Mouse (Mus musculus) heart, postnatal 14 days (tissue): ENCODE data around the gene Mvp. TPM values are rescaled to one million over a fixed set of nuclear protein-coding genes. Genes with fewer than 3 reads are reported as not detected.

Experiments used
- DNase-seq, 2 experiments: peaks; one replicate each; pipeline ENCODE4 v3.0.0; 2021 to 2022
- intact Hi-C: fragments of 180-260 bp; cut with DNase I; formaldehyde crosslinking; loops from one replicate; pipeline ENCODE4 v1.15.1; 2025
- total RNA-seq, 2 experiments: library from RNA; stranded (reverse); gene quantifications; 2 replicates each; pipeline ENCODE4 v1.2.3; 2021

Gene Mvp
- total RNA-seq, 2 experiments from 2014 or later: 44.6 to 45.9 TPM

DNA sequence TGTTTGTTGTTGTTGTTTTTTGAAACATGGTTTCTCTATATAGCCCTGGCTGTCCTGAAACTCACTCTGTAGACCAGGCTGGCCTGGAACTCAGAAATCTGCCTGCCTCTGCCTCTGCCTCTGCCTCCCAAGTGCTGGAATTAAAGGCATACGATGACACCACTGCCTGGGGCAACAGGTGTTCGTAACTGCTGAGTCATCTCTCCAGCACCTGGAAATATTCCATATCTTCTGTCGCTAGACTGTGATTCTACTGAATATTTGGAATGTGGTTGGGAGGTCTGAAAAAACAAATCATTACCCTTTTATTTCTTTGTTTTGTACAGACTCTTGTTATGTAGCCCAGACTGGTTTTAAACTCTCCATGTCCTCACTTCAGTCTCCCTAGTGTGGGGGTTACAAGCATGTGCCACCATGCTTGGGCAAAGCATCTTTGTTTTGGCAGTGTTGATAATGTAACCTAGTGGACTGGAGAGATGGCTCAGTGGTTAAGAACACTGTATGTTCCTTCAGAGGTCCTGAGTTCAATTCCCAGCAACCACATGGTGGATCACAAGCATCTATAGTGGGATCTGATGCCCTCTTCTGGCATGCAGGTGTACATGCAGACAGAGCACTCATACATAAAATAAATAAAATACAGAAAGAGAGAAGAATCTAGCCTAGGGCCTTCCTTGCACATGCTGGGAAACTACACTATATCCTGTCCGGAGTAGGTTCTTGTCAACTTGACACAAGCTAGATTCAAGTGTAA, 10.1 kb downstream of the Mvp start:
- no peak for DNase-seq
- intact Hi-C loops: no loop called here

GRCm38 (mm10) chr7:127003620-127004019, 10.8 kb downstream of the Mvp start:
- DNase-seq: no peak
- intact Hi-C loops: no loop called here

GRCm38 (mm10) chr7:126999568-126999967, 14.9 kb downstream of the Mvp start:
- no peak for DNase-seq

DNA sequence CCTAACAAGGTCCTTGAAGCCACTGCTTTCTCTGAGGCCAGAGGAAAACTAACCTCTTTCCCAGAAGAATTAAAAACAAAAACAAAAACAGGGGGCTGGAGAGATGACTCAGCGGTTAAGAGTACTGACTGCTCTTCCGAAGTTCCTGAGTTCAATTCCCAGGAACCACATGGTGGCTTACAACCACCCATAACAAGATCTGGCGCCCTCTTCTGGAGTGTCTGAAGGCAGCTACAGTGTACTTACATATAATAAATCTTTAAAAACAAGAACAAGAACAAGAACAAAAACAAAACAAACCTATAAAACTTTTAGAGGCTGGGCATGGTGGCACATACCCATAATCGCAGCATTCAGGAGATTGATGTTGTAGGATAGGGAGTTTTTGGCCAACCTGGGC, 18.0 kb downstream of the Mvp start:
- no peak for DNase-seq
- intact Hi-C loops: no loop called here

More at GRCm38 (mm10) chr7:126999568-126999967, 14.9 kb downstream of the Mvp start:
- intact Hi-C loops: no loop called here

- intact Hi-C loops: no loop called here
- DNase-seq: no peak
Observed at GRCm38 (mm10) chr7:126988816-126989215, 25.6 kb downstream of the Mvp start.

DNA sequence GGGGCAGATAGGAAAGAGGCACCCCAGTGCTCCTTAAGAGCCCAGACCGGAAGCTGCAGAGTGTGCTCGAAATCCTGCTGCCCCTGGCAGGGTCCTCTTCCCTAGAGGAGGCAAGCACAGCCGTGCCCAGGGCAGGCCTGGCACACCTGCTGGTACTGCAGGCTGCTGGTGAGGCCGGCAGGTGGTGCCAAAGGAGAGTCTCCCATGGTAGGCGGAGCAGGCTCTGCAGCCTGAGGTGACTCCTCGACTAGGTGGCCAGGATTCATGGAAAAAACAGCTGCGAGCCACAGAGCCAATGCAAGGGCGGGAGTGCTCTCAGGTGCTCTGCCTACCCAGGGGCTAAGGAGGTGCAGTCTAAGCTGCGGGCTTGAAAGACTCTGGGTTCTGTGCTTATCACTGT, 28.1 kb downstream of the Mvp start:
- intact Hi-C loops: loop anchor here (2.0 kb wide), 1 partner anchor 118 kb away; no protein-coding TSS in a partner anchor

DNA sequence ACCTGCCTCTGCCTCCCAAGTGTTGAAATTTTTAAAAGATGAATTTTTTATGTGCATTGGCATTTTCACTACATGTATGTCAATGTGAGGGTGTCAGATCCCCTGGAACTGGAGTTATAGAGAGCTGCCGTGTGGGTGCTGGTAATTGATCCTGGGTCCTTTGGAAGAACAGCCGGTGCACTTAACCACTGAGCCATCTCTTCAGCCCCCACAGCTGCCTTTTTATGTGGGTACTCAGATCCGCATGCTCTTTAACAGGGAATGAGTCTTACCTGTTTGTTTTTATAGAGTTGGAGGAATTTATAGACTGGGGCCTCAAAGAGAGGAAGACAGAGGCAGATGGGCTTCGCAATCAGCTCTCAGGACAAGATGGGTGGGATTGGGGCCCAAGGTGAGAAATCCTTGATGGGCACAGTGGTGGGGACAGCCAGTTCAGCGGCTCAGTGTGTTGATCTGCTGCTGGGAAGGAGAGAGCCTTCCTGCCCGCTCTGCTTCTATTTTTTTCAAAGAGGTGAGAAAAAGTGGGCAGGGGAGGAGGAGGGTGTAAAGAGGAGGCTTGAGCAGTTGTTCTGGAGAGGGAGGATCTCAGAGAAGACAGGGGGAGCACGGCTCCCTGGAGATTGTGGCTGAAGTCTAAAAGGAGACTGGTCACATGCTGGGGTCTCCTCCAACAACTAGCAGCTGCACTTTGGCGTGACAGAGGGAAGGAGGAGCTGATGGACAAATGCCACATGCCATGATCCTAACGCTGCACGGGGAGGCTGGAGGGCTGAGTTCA, 29.6 kb downstream of the Mvp start:
- intact Hi-C loops: no loop called here

More for the DNA sequence above, 28.1 kb downstream of the Mvp start:
- peak; percentile 36 to 62 for DNase-seq

GRCm38 (mm10) chr7:126983113-126983512, 31.3 kb downstream of the Mvp start:
- intact Hi-C loops: no loop called here
- DNase-seq: no peak

More for the DNA sequence above, 29.6 kb downstream of the Mvp start:
- peak in 1 of 2 experiments; percentile 44 for DNase-seq

GRCm38 (mm10) chr7:126982054-126982453, 32.4 kb downstream of the Mvp start:
- no peak for DNase-seq
- intact Hi-C loops: no loop called here

- no peak for DNase-seq
- intact Hi-C loops: no loop called here
Observed at GRCm38 (mm10) chr7:126981601-126982000, 32.8 kb downstream of the Mvp start.

DNA sequence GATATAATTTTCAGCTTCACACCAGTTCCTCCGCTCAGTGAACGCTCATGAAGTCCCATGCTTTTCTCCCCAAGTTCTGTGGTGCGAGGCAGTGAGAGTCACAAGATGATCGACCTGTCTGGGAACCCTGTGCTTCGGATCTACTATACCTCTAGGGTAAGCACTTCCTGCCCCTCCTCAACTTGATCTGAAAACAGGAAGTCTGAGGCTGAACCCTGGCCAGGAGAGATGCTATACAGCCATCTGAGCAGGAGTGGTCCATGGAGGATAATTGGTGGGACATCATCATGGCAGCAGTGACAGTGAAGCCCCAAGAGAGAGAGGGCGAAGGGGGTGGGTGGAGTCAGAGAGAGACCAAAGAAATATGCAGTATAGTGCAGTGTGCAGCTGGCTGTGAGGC, 35.6 kb downstream of the Mvp start:
- intact Hi-C loops: no loop called here
- no peak for DNase-seq

DNA sequence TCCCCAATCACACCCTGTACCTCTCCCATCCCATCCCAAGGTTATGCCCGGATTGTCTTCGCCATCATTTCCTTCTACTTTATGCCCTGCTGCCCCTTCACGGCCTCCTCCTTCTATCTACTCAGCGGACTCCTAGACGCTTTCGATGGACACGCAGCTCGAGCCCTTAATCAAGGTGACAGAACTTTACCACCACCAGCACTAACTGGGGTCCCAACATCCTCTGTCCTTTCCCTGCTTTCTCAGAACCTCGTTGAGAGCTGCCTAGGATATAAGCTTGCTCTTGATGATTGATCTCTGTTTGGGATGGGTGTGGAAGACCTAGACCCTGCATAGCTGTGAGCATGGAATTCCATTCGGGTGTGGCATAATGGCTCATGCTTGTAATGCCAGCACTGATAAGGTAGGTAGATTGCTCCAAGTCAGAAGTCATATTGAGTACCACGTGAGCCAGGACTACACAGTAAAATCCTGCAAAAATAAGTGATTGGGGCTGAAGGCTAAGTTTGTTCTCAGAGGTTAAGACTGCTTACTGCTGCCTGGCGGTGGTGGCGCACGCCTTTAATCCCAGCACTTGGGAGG, 37.5 kb downstream of the Mvp start:
- intact Hi-C loops: loop anchor here (2.0 kb wide), 2 partner anchors 26 to 38 kb away; partner anchors contain the start of genes Mvp and Sez6l2
- no peak for DNase-seq

DNA sequence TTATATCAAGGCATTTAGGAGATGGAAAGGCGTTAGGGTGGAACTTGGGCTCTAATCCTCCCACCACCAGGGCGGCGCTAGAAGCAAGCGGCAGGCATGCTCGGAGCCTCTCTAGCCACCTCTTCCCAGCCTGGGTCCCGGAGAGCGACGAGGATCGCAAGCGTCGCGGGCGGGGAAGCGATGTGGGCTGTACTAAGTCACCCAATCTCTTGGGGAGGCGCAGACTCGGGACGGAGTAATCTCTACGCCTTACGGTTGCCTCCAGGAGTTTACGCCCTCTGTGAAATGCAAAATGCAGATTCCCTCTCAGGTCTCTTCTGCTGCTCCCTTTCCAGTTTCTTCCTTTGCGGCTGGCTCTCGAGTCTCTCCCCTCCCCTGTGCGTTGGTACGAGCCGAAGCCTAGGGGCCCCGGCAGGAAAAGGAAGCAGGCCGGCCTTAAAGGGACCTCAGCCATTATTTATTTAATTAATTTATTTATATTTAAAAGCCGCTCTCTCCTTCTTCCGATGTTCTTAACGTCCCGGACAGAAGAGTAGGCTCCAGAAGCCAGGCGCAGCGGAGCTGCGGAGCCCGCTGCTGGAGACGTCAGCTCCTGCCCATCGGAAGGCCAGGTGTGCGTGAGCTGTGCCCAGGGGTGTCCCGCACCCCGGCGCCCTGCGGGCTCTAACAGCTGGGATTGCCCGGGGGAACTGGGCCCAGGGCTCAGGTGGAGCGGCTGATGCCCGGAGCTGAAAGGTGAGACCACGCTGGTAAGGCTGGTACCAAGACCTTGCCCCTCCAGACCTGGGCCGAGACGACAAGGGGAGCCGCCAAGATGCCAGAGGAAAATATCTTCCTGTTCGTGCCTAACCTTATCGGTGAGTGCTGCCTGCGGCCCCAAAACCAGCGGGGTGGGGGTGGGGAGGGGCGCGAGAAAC, 38.2 kb downstream of the Mvp start, which contains the start of gene Cdiptos:
Gene Cdiptos, minus strand, starts transcription at position 149 of the 917 bp plus-strand sequence.
- peak; percentile 97 to 98 for DNase-seq

DNA sequence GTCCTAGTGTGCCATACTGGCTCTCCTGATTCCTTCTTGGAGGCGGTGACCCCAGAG, 38.7 kb downstream of the Mvp start, which contains the start of gene Cdipt:
Gene Cdipt, plus strand, starts transcription at position 22 of the 57 bp plus-strand sequence.
- DNase-seq: no peak
- intact Hi-C loops: no loop called here

More for the DNA sequence above, 38.2 kb downstream of the Mvp start, which contains the start of gene Cdiptos:
- intact Hi-C loops: loop anchor here (2.0 kb wide), 2 partner anchors 25 to 39 kb away; partner anchors contain the start of genes Mvp and Sez6l2

DNA sequence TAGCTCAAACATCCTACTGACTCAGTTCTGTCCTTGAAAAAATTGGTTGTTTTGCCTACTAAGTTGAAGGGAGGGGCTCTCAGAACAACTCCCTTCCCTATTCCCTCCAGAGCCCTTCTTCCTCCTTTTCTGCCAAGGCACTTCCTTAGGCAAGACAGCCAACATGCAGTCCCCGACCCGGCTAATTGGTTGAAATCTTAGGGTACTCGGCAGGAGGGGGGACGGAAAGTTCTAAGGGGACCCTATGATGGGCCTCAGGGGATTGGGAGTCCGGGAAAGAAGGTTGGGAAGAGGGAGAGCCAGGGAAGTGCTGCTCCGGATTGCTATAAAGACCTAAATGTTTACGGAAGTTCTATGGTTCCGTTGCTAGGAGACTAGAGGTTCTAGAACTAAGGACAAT, 38.9 kb downstream of the Mvp start:
- peak; percentile 44 to 45 for DNase-seq
- intact Hi-C loops: no loop called here

- no peak for DNase-seq
- intact Hi-C loops: no loop called here
Observed at GRCm38 (mm10) chr7:126967361-126967760, 47.1 kb downstream of the Mvp start.

GRCm38 (mm10) chr7:126965568-126965967, 48.9 kb downstream of the Mvp start:
- no peak for DNase-seq
- intact Hi-C loops: no loop called here

DNA sequence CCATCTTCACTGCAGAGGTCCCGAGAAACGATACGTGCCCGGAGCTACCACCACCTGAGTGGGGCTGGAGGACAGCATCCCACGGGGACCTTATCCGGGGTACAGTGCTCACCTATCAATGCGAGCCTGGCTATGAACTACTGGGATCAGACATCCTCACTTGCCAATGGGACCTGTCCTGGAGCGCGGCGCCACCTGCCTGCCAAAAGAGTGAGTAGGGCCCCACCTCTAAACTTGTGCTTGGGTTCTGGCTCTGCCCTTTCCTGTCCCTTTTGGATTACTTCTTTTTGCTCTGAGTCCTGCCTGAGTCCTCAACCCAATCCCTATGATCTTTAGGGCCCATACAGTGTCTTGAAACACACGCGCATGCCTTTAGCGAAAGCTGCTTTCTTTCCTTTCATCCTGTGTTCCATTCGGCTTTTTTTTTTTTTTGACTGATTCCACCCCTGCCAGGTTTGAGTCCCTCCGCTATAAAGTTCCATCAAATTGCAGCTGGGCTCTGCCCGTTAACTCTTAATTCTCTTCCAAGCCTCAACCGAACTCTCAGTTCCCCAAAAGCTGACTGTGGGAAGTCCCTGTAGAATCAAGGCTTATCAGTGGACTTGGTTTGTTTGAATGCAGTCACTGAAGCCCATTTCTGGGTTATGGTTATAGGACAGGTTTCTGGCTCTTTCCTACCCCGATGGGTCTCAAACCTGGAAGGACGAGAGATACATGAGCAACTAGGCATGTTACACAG, 50.7 kb downstream of the Mvp start:
- DNase-seq: peak; percentile 45 to 47
- intact Hi-C loops: loop anchor here (1.0 kb wide), 1 partner anchor 141 kb away; no protein-coding TSS in a partner anchor

DNA sequence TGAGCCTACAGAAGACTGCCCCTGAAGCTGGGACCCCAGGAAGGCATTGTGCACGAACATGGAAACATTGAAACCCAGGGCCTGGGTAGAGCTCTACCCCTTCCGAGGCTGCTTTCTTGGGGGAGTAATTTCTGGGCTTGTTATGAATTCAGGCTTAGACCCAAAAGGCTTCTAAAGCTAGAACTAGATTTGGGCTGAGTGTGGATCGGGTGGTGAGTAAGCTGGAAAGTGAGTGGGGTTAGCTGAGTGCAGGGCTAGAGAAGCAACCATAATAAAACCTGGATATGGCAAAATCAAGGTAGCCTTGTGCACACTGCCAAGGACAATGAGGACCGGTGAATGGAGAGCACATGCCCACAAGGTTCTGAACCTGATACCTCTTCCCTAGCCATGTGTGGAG, 52.5 kb downstream of the Mvp start:
- intact Hi-C loops: no loop called here
- DNase-seq: no peak

DNA sequence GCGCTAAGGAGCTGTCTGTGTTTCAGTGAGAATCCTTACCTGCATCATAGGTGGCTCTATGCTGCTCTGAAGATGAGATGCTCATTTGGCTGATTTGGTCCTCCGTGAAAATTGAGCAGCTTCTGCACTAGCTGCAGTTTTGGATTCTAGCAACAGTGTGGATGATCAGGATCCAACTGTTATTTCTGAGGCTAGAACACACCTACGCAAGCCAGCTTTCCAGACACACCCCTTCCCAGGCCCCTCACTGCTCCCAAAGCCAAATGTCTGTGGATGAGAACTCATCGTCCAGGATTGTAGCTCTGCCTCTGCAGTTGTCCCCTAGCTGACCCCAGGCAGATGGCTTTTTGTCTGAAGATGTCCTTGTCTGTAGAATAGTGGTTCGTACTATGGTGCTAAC, 53.3 kb downstream of the Mvp start:
- DNase-seq: no peak
- intact Hi-C loops: no loop called here
